19 mouse cellular contexts compared by ENCODE assay signal in genomic region chr6:82908034-82908433, GRCm38 (mm10). TPM values are rescaled to one million over a fixed set of nuclear protein-coding genes. Genes with fewer than 3 reads are reported as not detected.
A peak's percentile ranks its signal among the peaks of the same experiment; 100 is the strongest.
DNase-seq lines count a peak whose midpoint lies in the region; ATAC-seq and TF ChIP-seq lines count a peak whose summit lies in the region.
"Had no signal": no experiment of that assay in that cellular context is flagged by ENCODE, and none has a peak within 500 bp of the region (broad histone marks: within the 10 kb centered on the region; RNA-seq: fewer than 3 reads in every experiment).

No protein-coding gene starts in this region.

- DNase-seq in gastrocnemius, adult 18-20 months (ENCODE audit: low spot score), result peak; percentile 23
- DNase-seq in gastrocnemius, adult 8-10 months (ENCODE audit: low spot score in 2 of 2), result no peak
- DNase-seq in 3T3-L1 (ENCODE audit: low read depth, low spot score) (peak; percentile 96), MEL (ENCODE audit: low read depth, low spot score) (peak; percentile 91)
- DNase-seq in forebrain, embryonic 14.5 days (ENCODE audit: low spot score), result no peak
- DNase-seq: cerebellum, adult 11-12 months; heart, adult 18-20 months; kidney, adult 18-20 months; kidney, postnatal 14 days had no signal

- H3K9me3 ChIP-seq in MEL (replicated peaks; ENCODE audit: insufficient read depth, low read length), result no peaks in the 10 kb centered on the region
- H3K9me3 ChIP-seq in heart, embryonic 11.5 days (replicated peaks; ENCODE audit: control insufficient read depth, low read length), result no peaks in the 10 kb centered on the region
- no peaks in the 10 kb centered on the region for H3K9me3 ChIP-seq in forebrain, embryonic 14.5 days (replicated peaks; ENCODE audit: control insufficient read depth, low read length)
- H3K9me3 ChIP-seq: embryonic facial prominence, embryonic 13.5 days; heart, embryonic 15.5 days; hindbrain, embryonic 10.5 days; limb, embryonic 13.5 days; midbrain, embryonic 15.5 days had no signal

- H3K4me2 ChIP-seq in heart, embryonic 11.5 days, result no peak overlapping the region
- no peak overlapping the region for H3K4me2 ChIP-seq in forebrain, embryonic 14.5 days (ENCODE audit: low read length)
- H3K4me2 ChIP-seq: embryonic facial prominence, embryonic 13.5 days; heart, embryonic 15.5 days; limb, embryonic 13.5 days; midbrain, embryonic 15.5 days had no signal

- no peaks in the 10 kb centered on the region for H3K79me2 ChIP-seq in MEL (ENCODE audit: control insufficient read depth, insufficient read depth, low read length, poor library complexity)

- H3K9ac ChIP-seq in MEL (ENCODE audit: control insufficient read depth, low read depth, low read length, poor library complexity, severe bottlenecking), result peak overlapping the region; percentile 32
- H3K9ac ChIP-seq in heart, embryonic 11.5 days (ENCODE audit: low read depth, low read length), result no peak overlapping the region
- no peak overlapping the region for H3K9ac ChIP-seq in forebrain, embryonic 14.5 days (ENCODE audit: low read length)
- H3K9ac ChIP-seq: embryonic facial prominence, embryonic 13.5 days; heart, embryonic 15.5 days; limb, embryonic 13.5 days; liver, embryonic 14.5 days; midbrain, embryonic 15.5 days had no signal

- TF ChIP-seq POLR2A in MEL (IDR thresholded peaks at IDR 0.05; ENCODE audit: control insufficient read depth in 1 of 2, insufficient read depth in 1 of 2, low read depth in 1 of 2, low read length in 2 of 2, poor library complexity in 1 of 2), result no peak
- TF ChIP-seq POLR2A in embryonic fibroblast, embryonic 13.5 days (IDR thresholded peaks at IDR 0.05; ENCODE audit: low read depth, low read length), result no peak

- no peak for TF ChIP-seq CTCF in MEL (IDR thresholded peaks at IDR 0.05 in 2 of 3, conservative IDR thresholded peaks at IDR 0.05 in 1 of 3; ENCODE audit: control insufficient read depth in 1 of 3, insufficient read depth in 1 of 3, low read depth in 2 of 3, low read length in 3 of 3, poor library complexity in 1 of 3, severe bottlenecking in 1 of 3)
- no peak for TF ChIP-seq CTCF in embryonic fibroblast, embryonic 13.5 days (IDR thresholded peaks at IDR 0.05; ENCODE audit: borderline replicate concordance, insufficient read depth, low read length)

- no peaks in the 10 kb centered on the region for H3K27me3 ChIP-seq in MEL (ENCODE audit: control insufficient read depth in 1 of 2, insufficient read depth in 2 of 2, low read length in 2 of 2)
- H3K27me3 ChIP-seq in heart, embryonic 11.5 days (ENCODE audit: control insufficient read depth, insufficient read depth, low read length), result 0 out of 2 replicates have a peak, but pooled peaks cover 3% of the 10 kb centered on the region
- H3K27me3 ChIP-seq in forebrain, embryonic 14.5 days (replicated peaks; ENCODE audit: control insufficient read depth, insufficient read depth, low read length), result no peaks in the 10 kb centered on the region
- H3K27me3 ChIP-seq: CH12.LX; embryonic facial prominence, embryonic 13.5 days; limb, embryonic 13.5 days; midbrain, embryonic 15.5 days had no signal

- H3K27ac ChIP-seq in MEL (ENCODE audit: control insufficient read depth, low read depth, low read length), result peak overlapping the region; percentile 53
- peak overlapping the region; percentile 38; the same call in 1 of the 2 replicates for H3K27ac ChIP-seq in embryonic fibroblast, embryonic 13.5 days (ENCODE audit: insufficient read depth, low read length)
- no peak overlapping the region for H3K27ac ChIP-seq in heart, embryonic 11.5 days (ENCODE audit: low read depth, low read length)
- no peak overlapping the region for H3K27ac ChIP-seq in forebrain, embryonic 14.5 days (ENCODE audit: low read depth, low read length)
- H3K27ac ChIP-seq: embryonic facial prominence, embryonic 13.5 days; heart, embryonic 15.5 days; hindbrain, embryonic 10.5 days; limb, embryonic 13.5 days; liver, embryonic 14.5 days; midbrain, embryonic 15.5 days had no signal

- TF ChIP-seq EP300 in MEL (IDR thresholded peaks at IDR 0.05; ENCODE audit: low read depth in 1 of 2, low read length in 2 of 2), result 0 out of 4 replicates have a peak, but pooled peaks have one; percentile 8 to 18

- 83% methylated on average over 8 of the region's 8 CpGs for WGBS in heart, embryonic 11.5 days (ENCODE audit: insufficient replicate concordance)
- 82% methylated on average over 8 of the region's 8 CpGs for WGBS in forebrain, embryonic 14.5 days

- TF ChIP-seq RAD21 in MEL (IDR thresholded peaks at IDR 0.05; ENCODE audit: low read depth, low read length), result no peak

- no peak for ATAC-seq in heart, embryonic 11.5 days (replicated peaks; ENCODE audit: insufficient number of reproducible peaks, low FRiP score, low TSS enrichment)
- no peak for ATAC-seq in forebrain, embryonic 14.5 days
- ATAC-seq: midbrain, embryonic 15.5 days had no signal

- peak overlapping the region in 1 of 2 experiments; percentile 41; a peak in 2 of 4 replicates for H3K4me3 ChIP-seq in MEL (ENCODE audit: control insufficient read depth in 1 of 2, insufficient read depth in 1 of 2, low read depth in 2 of 2, low read length in 2 of 2)
- H3K4me3 ChIP-seq in embryonic fibroblast, embryonic 13.5 days (ENCODE audit: insufficient read depth, low read length), result no peak overlapping the region
- H3K4me3 ChIP-seq in heart, embryonic 11.5 days (ENCODE audit: low read depth, low read length), result no peak overlapping the region
- no peak overlapping the region for H3K4me3 ChIP-seq in forebrain, embryonic 14.5 days (ENCODE audit: low read depth, low read length)
- H3K4me3 ChIP-seq: embryonic facial prominence, embryonic 13.5 days; heart, embryonic 15.5 days; hindbrain, embryonic 10.5 days; limb, embryonic 13.5 days; midbrain, embryonic 15.5 days had no signal

- H3K4me1 ChIP-seq in MEL (ENCODE audit: control insufficient read depth in 1 of 2, insufficient read depth in 2 of 2, low read length in 2 of 2), result peaks cover 14 to 45% of the 10 kb centered on the region in 2 experiments
- H3K4me1 ChIP-seq in embryonic fibroblast, embryonic 13.5 days (ENCODE audit: control insufficient read depth, insufficient read depth, low read length), result peaks cover 7% of the 10 kb centered on the region; the same call in 1 of the 2 replicates
- no peaks in the 10 kb centered on the region for H3K4me1 ChIP-seq in heart, embryonic 11.5 days (ENCODE audit: control insufficient read depth, insufficient read depth, low read length)
- no peaks in the 10 kb centered on the region for H3K4me1 ChIP-seq in forebrain, embryonic 14.5 days (ENCODE audit: control insufficient read depth, insufficient read depth, low read length)
- H3K4me1 ChIP-seq: embryonic facial prominence, embryonic 13.5 days; heart, embryonic 15.5 days; hindbrain, embryonic 10.5 days; limb, embryonic 13.5 days; midbrain, embryonic 15.5 days had no signal

- H3K36me3 ChIP-seq in MEL (ENCODE audit: control insufficient read depth in 1 of 2, insufficient read depth in 2 of 2, low read length in 2 of 2), result peaks cover 0 to 31% of the 10 kb centered on the region in 2 experiments; a peak in 2 of 4 replicates
- H3K36me3 ChIP-seq in heart, embryonic 11.5 days (ENCODE audit: control insufficient read depth, insufficient read depth, low read length), result no peaks in the 10 kb centered on the region
- no peaks in the 10 kb centered on the region for H3K36me3 ChIP-seq in forebrain, embryonic 14.5 days (ENCODE audit: control insufficient read depth, insufficient read depth, low read length)
- H3K36me3 ChIP-seq: embryonic facial prominence, embryonic 13.5 days; heart, embryonic 15.5 days; hindbrain, embryonic 10.5 days; limb, embryonic 13.5 days had no signal

TF ChIP-seq in MEL, 35 proteins besides CTCF, POLR2A, EP300 and RAD21:
- TF ChIP-seq MAX (IDR thresholded peaks at IDR 0.05; ENCODE audit: low read length), result peak; percentile 78
- TF ChIP-seq ETS1 (IDR thresholded peaks at IDR 0.05; ENCODE audit: low read depth, low read length), result peak; percentile 72
- peak; percentile 82; the same call in 1 of the 2 replicates for TF ChIP-seq MYC (IDR thresholded peaks at IDR 0.05; ENCODE audit: low read depth, low read length)
- no peak for TF ChIP-seq HCFC1 (IDR thresholded peaks at IDR 0.05; ENCODE audit: low read depth, low read length)
- TF ChIP-seq SIN3A (IDR thresholded peaks at IDR 0.05; ENCODE audit: low read length), result peak; percentile 69
- TF ChIP-seq RCOR1 (IDR thresholded peaks at IDR 0.05; ENCODE audit: low read depth, low read length), result peak; percentile 19; the same call in 1 of the 2 replicates
- TF ChIP-seq MXI1 (IDR thresholded peaks at IDR 0.05; ENCODE audit: low read depth, low read length), result peak; percentile 86
- TF ChIP-seq TBP (IDR thresholded peaks at IDR 0.05; ENCODE audit: low read depth, low read length), result no peak

RNA-seq across cellular contexts. Expression of gene Sema4f, which starts 31.5 kb away (rescaled TPM):
- total RNA-seq in gastrocnemius, adult 18-20 months (2021), result under 1 TPM in 1 of 2 experiments, not detected in 1; 0.07 TPM
- under 1 TPM in 1 of 4 experiments, not detected in 3; 0.61 TPM for total RNA-seq in gastrocnemius, adult 8-10 months (2022)
- total RNA-seq in MEL (2012; rRNA removed), result 0.03 and 0.04 TPM in 2 replicates
- under 1 TPM in 1 of 2 experiments, not detected in 1; 0.01 TPM for polyA plus RNA-seq in MEL (2012; ENCODE audit: insufficient read depth in 1 of 2, insufficient read length in 2 of 2, low read depth in 1 of 2, low replicate concordance in 2 of 2, missing spikeins in 1 of 2)
- 1.3 and 2.7 TPM in 2 replicates for polyA plus RNA-seq in embryonic fibroblast, embryonic 13.5 days (2011; ENCODE audit: insufficient read length, low read depth, missing spikeins)
- polyA plus RNA-seq in heart, embryonic 11.5 days (2014; fragmentation: Nextera tagmentation; extraction: Ambion mirVana), result 0.04 and 0.15 TPM in 2 replicates
- polyA plus RNA-seq in forebrain, embryonic 14.5 days (2014; fragmentation: Nextera tagmentation; extraction: Ambion mirVana), result 4.0 and 5.7 TPM in 2 replicates

RNA-seq across cellular contexts. Expression of gene M1ap, which starts 38.7 kb away (rescaled TPM):
- not detected for total RNA-seq in gastrocnemius, adult 18-20 months (2021)
- not detected for total RNA-seq in gastrocnemius, adult 8-10 months (2022)
- 3.9 and 6.2 TPM in 2 replicates for total RNA-seq in MEL (2012; rRNA removed)
- 1 to 10 TPM in 1 of 2 experiments, not detected in 1; 6.3 TPM for polyA plus RNA-seq in MEL (2012; ENCODE audit: insufficient read depth in 1 of 2, insufficient read length in 2 of 2, low read depth in 1 of 2, low replicate concordance in 2 of 2, missing spikeins in 1 of 2)
- 0.78 TPM in 1 of 2 replicates, not detected in the other for polyA plus RNA-seq in embryonic fibroblast, embryonic 13.5 days (2011; ENCODE audit: insufficient read length, low read depth, missing spikeins)
- polyA plus RNA-seq in heart, embryonic 11.5 days (2014; fragmentation: Nextera tagmentation; extraction: Ambion mirVana), result 0.70 and 1.1 TPM in 2 replicates
- polyA plus RNA-seq in forebrain, embryonic 14.5 days (2014; fragmentation: Nextera tagmentation; extraction: Ambion mirVana), result 0.13 TPM in 1 of 2 replicates, not detected in the other
- polyA plus RNA-seq: neural tube, embryonic 11.5 days had no signal

Comparison
In these comparisons a context has a peak if more than half of its experiments do, and no peak if none do; other contexts are left out.
1. DNase-seq: peak in gastrocnemius, adult 18-20 months (single experiment), 3T3-L1 (single experiment) and MEL (single experiment); none in gastrocnemius, adult 8-10 months (0 of 2) and forebrain, embryonic 14.5 days (single experiment).
2. H3K27ac ChIP-seq: peak in MEL (single experiment) and embryonic fibroblast, embryonic 13.5 days (single experiment); none in heart, embryonic 11.5 days (single experiment) and forebrain, embryonic 14.5 days (single experiment).